Mouse (Mus musculus) bone marrow macrophage, adult 2 months (primary cell): ENCODE measurements around the gene Tamm41.

Experiments used
- CTCF ChIP-seq: IDR thresholded peaks from 2 replicates; pipeline ENCODE4 v1.5.1; 2012; ENCODE audit warnings: low read depth, mild to moderate bottlenecking, low read length, moderate library complexity
- POLR2A ChIP-seq: IDR thresholded peaks from 2 replicates; pipeline ENCODE4 v1.6.1; 2012; ENCODE audit warnings: mild to moderate bottlenecking, low read depth, low read length, borderline replicate concordance

GRCm38 (mm10) chr6:114965396-114965795, 72.3 kb downstream of the Tamm41 start:
- TF ChIP-seq CTCF (no peak), POLR2A (no peak)
